Comparison of ENCODE assay signal across 19 mouse cellular contexts in the genomic region with DNA sequence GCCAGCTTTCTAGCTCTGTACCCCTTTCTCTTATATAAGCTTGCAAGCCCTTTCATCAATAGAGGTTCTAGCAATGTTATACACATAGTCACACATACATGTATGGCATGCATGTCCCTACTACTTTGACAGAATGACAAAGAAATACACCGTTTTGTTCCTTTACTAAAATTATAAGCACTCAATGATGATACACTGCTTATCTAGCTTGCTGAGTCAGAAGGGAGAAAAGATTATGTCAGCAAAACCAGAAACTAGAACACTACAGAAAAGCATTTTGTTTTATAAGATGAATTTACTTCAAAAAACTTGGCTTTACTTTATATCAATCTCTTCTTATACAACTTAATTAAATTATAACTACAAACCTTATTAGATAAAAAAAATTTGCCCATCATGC. TPM values are rescaled to one million over a fixed set of nuclear protein-coding genes. Genes with fewer than 3 reads are reported as not detected.
DNase-seq lines count a peak whose midpoint lies in the region; ATAC-seq and TF ChIP-seq lines count a peak whose summit lies in the region.
"Had no signal": no experiment of that assay in that cellular context is flagged by ENCODE, and none has a peak within 500 bp of the region (broad histone marks: within the 10 kb centered on the region; RNA-seq: fewer than 3 reads in every experiment).

No protein-coding gene starts in this region.

- no peak overlapping the region for H3K9ac ChIP-seq in MEL (ENCODE audit: control insufficient read depth, low read depth, low read length, poor library complexity, severe bottlenecking)
- no peak overlapping the region for H3K9ac ChIP-seq in liver, postnatal 0 days (replicated peaks)

- no peak for TF ChIP-seq RAD21 in MEL (IDR thresholded peaks at IDR 0.05; ENCODE audit: low read depth, low read length)

- H3K27ac ChIP-seq in MEL (ENCODE audit: control insufficient read depth, low read depth, low read length), result no peak overlapping the region
- no peak overlapping the region for H3K27ac ChIP-seq in liver, postnatal 0 days (ENCODE audit: low read depth)

- no peak for TF ChIP-seq POLR2A in MEL (IDR thresholded peaks at IDR 0.05; ENCODE audit: control insufficient read depth in 1 of 2, insufficient read depth in 1 of 2, low read depth in 1 of 2, low read length in 2 of 2, poor library complexity in 1 of 2)

- H3K36me3 ChIP-seq in MEL (ENCODE audit: control insufficient read depth in 1 of 2, insufficient read depth in 2 of 2, low read length in 2 of 2), result peaks cover 0 to 2% of the 10 kb centered on the region in 2 experiments; a peak in 2 of 4 replicates
- H3K36me3 ChIP-seq in liver, postnatal 0 days (replicated peaks; ENCODE audit: insufficient read depth, low read length), result no peaks in the 10 kb centered on the region

- no peaks in the 10 kb centered on the region for H3K27me3 ChIP-seq in MEL (ENCODE audit: control insufficient read depth in 1 of 2, insufficient read depth in 2 of 2, low read length in 2 of 2)
- no peaks in the 10 kb centered on the region for H3K27me3 ChIP-seq in liver, postnatal 0 days (ENCODE audit: insufficient read depth, low read length)
- H3K27me3 ChIP-seq: CH12.LX, Patski had no signal

- no peak for DNase-seq in MEL (ENCODE audit: low read depth, low spot score)
- DNase-seq in liver, postnatal 0 days, result no peak
- DNase-seq: adrenal gland, adult 2 months; adrenal gland, adult 8-10 months; adrenal gland, postnatal 10 days; adrenal gland, postnatal 14 days; adrenal gland, postnatal 25 days; adrenal gland, postnatal 36 days; B cell, adult 2 months; cerebellum, adult 11 months; cerebellum, adult 11-12 months; cerebellum, adult 18-20 months; cerebellum, adult 2 months; cerebellum, adult 8-10 months had no signal

- H3K4me3 ChIP-seq in MEL (ENCODE audit: control insufficient read depth in 1 of 2, insufficient read depth in 1 of 2, low read depth in 2 of 2, low read length in 2 of 2), result no peak overlapping the region
- H3K4me3 ChIP-seq in liver, postnatal 0 days (ENCODE audit: low read depth, low read length), result no peak overlapping the region

- no peak for TF ChIP-seq CTCF in MEL (IDR thresholded peaks at IDR 0.05 in 2 of 3, conservative IDR thresholded peaks at IDR 0.05 in 1 of 3; ENCODE audit: control insufficient read depth in 1 of 3, insufficient read depth in 1 of 3, low read depth in 2 of 3, low read length in 3 of 3, poor library complexity in 1 of 3, severe bottlenecking in 1 of 3)
- no peak for TF ChIP-seq CTCF in liver, postnatal 0 days (IDR thresholded peaks at IDR 0.05; ENCODE audit: low read depth)

- H3K4me1 ChIP-seq in MEL (ENCODE audit: control insufficient read depth in 1 of 2, insufficient read depth in 2 of 2, low read length in 2 of 2), result peaks cover 0 to 3% of the 10 kb centered on the region in 2 experiments; a peak in 2 of 4 replicates
- no peaks in the 10 kb centered on the region for H3K4me1 ChIP-seq in liver, postnatal 0 days (ENCODE audit: insufficient read depth)

- no peak for TF ChIP-seq EP300 in MEL (IDR thresholded peaks at IDR 0.05; ENCODE audit: low read depth in 1 of 2, low read length in 2 of 2)
- no peak for TF ChIP-seq EP300 in liver, postnatal 0 days (IDR thresholded peaks at IDR 0.05; ENCODE audit: low read depth)

- no peaks in the 10 kb centered on the region; the same call in 1 of the 2 replicates for H3K79me2 ChIP-seq in MEL (ENCODE audit: control insufficient read depth, insufficient read depth, low read length, poor library complexity)

- no peaks in the 10 kb centered on the region for H3K9me3 ChIP-seq in MEL (replicated peaks; ENCODE audit: insufficient read depth, low read length)
- H3K9me3 ChIP-seq in liver, postnatal 0 days (ENCODE audit: low read length), result no peaks in the 10 kb centered on the region
- H3K9me3 ChIP-seq: G1E had no signal

- no peak for ATAC-seq in liver, postnatal 0 days
- ATAC-seq: activated CD4-positive, CD25-positive, alpha-beta regulatory T cell, adult 4 months; CD4-positive, CD25-positive, alpha-beta regulatory T cell, adult 4 months; Patski had no signal

- WGBS in liver, postnatal 0 days (ENCODE audit: insufficient replicate concordance), result 55% methylated on average over 1 of the region's 1 CpGs

- no peak overlapping the region for H3K4me2 ChIP-seq in liver, postnatal 0 days (ENCODE audit: low read depth, low read length)

TF ChIP-seq in MEL, 35 proteins besides CTCF, POLR2A, EP300 and RAD21:
- TF ChIP-seq MAFK (IDR thresholded peaks at IDR 0.05; ENCODE audit: borderline replicate concordance, low read depth, low read length) (peak; percentile 93), GATA1 (IDR thresholded peaks at IDR 0.05; ENCODE audit: low read depth, low read length) (peak; percentile 66; the same call in 1 of the 2 replicates), UBTF (IDR thresholded peaks at IDR 0.05; ENCODE audit: borderline replicate concordance, insufficient read depth, low read depth, low read length) (no peak)

RNA-seq across cellular contexts. Expression of gene Stxbp4, which starts 12.7 kb away (rescaled TPM):
- 3.5 and 4.0 TPM in 2 replicates for total RNA-seq in MEL (2012; rRNA removed)
- polyA plus RNA-seq in MEL (2012; ENCODE audit: insufficient read depth in 1 of 2, insufficient read length in 2 of 2, low read depth in 1 of 2, low replicate concordance in 2 of 2, missing spikeins in 1 of 2), result 1 to 10 TPM in 1 of 2 experiments, not detected in 1; 4.9 TPM
- 1.3 and 1.9 TPM in 2 replicates for polyA plus RNA-seq in liver, postnatal 0 days (2015; fragmentation: Nextera tagmentation; extraction: Ambion mirVana)

RNA-seq across cellular contexts. Expression of gene Cox11, which starts 12.8 kb away (rescaled TPM):
- total RNA-seq in MEL (2012; rRNA removed), result 19.3 and 22.1 TPM in 2 replicates
- 10 to 100 TPM in 1 of 2 experiments, not detected in 1; 21.0 TPM for polyA plus RNA-seq in MEL (2012; ENCODE audit: insufficient read depth in 1 of 2, insufficient read length in 2 of 2, low read depth in 1 of 2, low replicate concordance in 2 of 2, missing spikeins in 1 of 2)
- polyA plus RNA-seq in liver, postnatal 0 days (2015; fragmentation: Nextera tagmentation; extraction: Ambion mirVana), result 16.3 and 22.5 TPM in 2 replicates
